Mouse (Mus musculus) layer of hippocampus, postnatal 14 days (tissue): ENCODE results near the gene Coro1c. TPM values are rescaled to one million over a fixed set of nuclear protein-coding genes. Genes with fewer than 3 reads are reported as not detected.
A peak's percentile ranks its signal among the peaks of the same experiment; 100 is the strongest.

ENCODE experiments used
- DNase-seq, 2 experiments: peaks; one replicate each; pipeline ENCODE4 v3.0.0; 2021 to 2022; ENCODE audit warnings: low spot score in 2 of 2, mixed read lengths in 1 of 2
- total RNA-seq, 2 experiments: library from RNA; stranded (reverse); gene quantifications; 2 replicates each; pipeline ENCODE4 v1.2.3; 2021

The Coro1c gene
- total RNA-seq, 2 experiments from 2014 or later: 87.9 to 94.2 TPM

GRCm38 (mm10) chr5:113805301-113805700 lies 103.3 kb downstream of the Coro1c start:
- no peak for DNase-seq

GRCm38 (mm10) chr5:113804395-113804966 lies 104.1 kb downstream of the Coro1c start:
- DNase-seq: no peak

GRCm38 (mm10) chr5:113800280-113800679 lies 108.3 kb downstream of the Coro1c start, which contains the start of gene Tmem119:
Gene Tmem119 (minus strand): TSS chr5:113800516.
- DNase-seq: peak in 1 of 2 experiments; percentile 32

GRCm38 (mm10) chr5:113799691-113800090 lies 108.9 kb downstream of the Coro1c start:
- DNase-seq: no peak

- no peak for DNase-seq
Measured at GRCm38 (mm10) chr5:113798525-113798924, 110.0 kb downstream of the Coro1c start.

- no peak for DNase-seq
Measured at GRCm38 (mm10) chr5:113797149-113797882, 111.2 kb downstream of the Coro1c start.

- DNase-seq: no peak
Measured at GRCm38 (mm10) chr5:113796401-113797148, 112.0 kb downstream of the Coro1c start.

Other genes with a start within 250 kb of the Coro1c start
- not detected for gene 1700069L16Rik, start 184.0 kb downstream of the Coro1c start, total RNA-seq
- gene Ficd, start 173.0 kb downstream of the Coro1c start, total RNA-seq: 10 to 100 TPM in 1 of 2 experiments, 1 to 10 TPM in 1; 9.6 to 12.0 TPM
- gene Sart3, start 136.2 kb downstream of the Coro1c start, total RNA-seq: 10 to 100 TPM; 35.0 to 37.5 TPM
- gene Iscu, start 136.0 kb downstream of the Coro1c start, total RNA-seq: 10 to 100 TPM; 89.1 to 98.0 TPM
- 10 to 100 TPM; 20.7 to 22.6 TPM for gene Tmem119, start 108.2 kb downstream of the Coro1c start, total RNA-seq
- gene Selplg, start 76.1 kb downstream of the Coro1c start, total RNA-seq: 10 to 100 TPM; 26.5 to 29.3 TPM
- 10 to 100 TPM; 23.8 to 25.2 TPM for gene Ssh1, start 85.1 kb upstream of the Coro1c start, total RNA-seq
- not detected for gene Dao, start 94.9 kb upstream of the Coro1c start, total RNA-seq
- 10 to 100 TPM; 31.3 to 34.7 TPM for gene Usp30, start 156.7 kb upstream of the Coro1c start, total RNA-seq
- gene Svop, start 182.8 kb upstream of the Coro1c start, total RNA-seq: 100 to 1,000 TPM; 169 to 176 TPM
- gene Alkbh2, start 219.5 kb upstream of the Coro1c start, total RNA-seq: 1 to 10 TPM; 3.5 to 5.6 TPM
- 1 to 10 TPM; 4.1 to 4.2 TPM for gene Ung, start 221.6 kb upstream of the Coro1c start, total RNA-seq
- 1 to 10 TPM; 6.5 to 7.1 TPM for gene Acacb, start 237.8 kb upstream of the Coro1c start, total RNA-seq